Mouse (Mus musculus) MEL (cell line): Measurements from ENCODE around the gene Sgca.

Experiments used
- MAX ChIP-seq: IDR thresholded peaks from 2 replicates; pipeline ENCODE4 v1.6.1; 2011; ENCODE audit warnings: low read length, improper control_type of control experiment
- MEF2A ChIP-seq: IDR thresholded peaks from 2 replicates; pipeline ENCODE4 v1.6.1; 2014; ENCODE audit warnings: low read depth, mild to moderate bottlenecking, inconsistent platforms, low read length, improper control_type of control experiment; ENCODE audit not compliant: poor library complexity, insufficient replicate concordance, severe bottlenecking; ENCODE audit errors: extremely low read depth

GRCm38 (mm10) chr11:94945236-94945635 is 30.9 kb downstream of the Sgca start:
- TF ChIP-seq MEF2A (no peak), MAX (no peak)
